Mouse (Mus musculus) G1E-ER4 (cell line): Measurements from ENCODE around the gene Necap2. TPM values are rescaled to one million over a fixed set of nuclear protein-coding genes. Genes with fewer than 3 reads are reported as not detected.

Experiments used
- GATA1 ChIP-seq: IDR thresholded peaks from one replicate; pipeline ENCODE4 v1.8.0; 2012; ENCODE audit warnings: low read length, inconsistent platforms
- polyA plus RNA-seq: library from polyadenylated mRNA; stranded (reverse); fragments of >175 nt; gene quantifications from 2 replicates; pipeline ENCODE4 v1.2.3, GENCODE M21; 2012

Necap2 gene
- polyA plus RNA-seq, 1 experiment = 130 TPM

GRCm38 (mm10) chr4:141058835-141059234 is 19.3 kb downstream of the Necap2 start:
- TF ChIP-seq GATA1 = no peak

GRCm38 (mm10) chr4:141056970-141057369 is 21.2 kb downstream of the Necap2 start:
- TF ChIP-seq GATA1 = no peak

- TF ChIP-seq GATA1 = no peak
Observed at GRCm38 (mm10) chr4:141053568-141054161, 24.5 kb downstream of the Necap2 start.

GRCm38 (mm10) chr4:141053138-141053537 is 25.0 kb downstream of the Necap2 start:
- TF ChIP-seq GATA1 = no peak

GRCm38 (mm10) chr4:141052442-141052841 is 25.7 kb downstream of the Necap2 start:
- no peak for TF ChIP-seq GATA1

GRCm38 (mm10) chr4:141049476-141049835 is 28.7 kb downstream of the Necap2 start:
- no peak for TF ChIP-seq GATA1

GRCm38 (mm10) chr4:141048810-141049475 is 29.2 kb downstream of the Necap2 start:
- TF ChIP-seq GATA1 = no peak

GRCm38 (mm10) chr4:141044816-141045215 is 33.3 kb downstream of the Necap2 start:
- no peak for TF ChIP-seq GATA1

- no peak for TF ChIP-seq GATA1
Observed at GRCm38 (mm10) chr4:141041117-141041516, 37.0 kb downstream of the Necap2 start.

GRCm38 (mm10) chr4:141033606-141034549 is 44.3 kb downstream of the Necap2 start:
- no peak for TF ChIP-seq GATA1

GRCm38 (mm10) chr4:141031733-141032132 is 46.4 kb downstream of the Necap2 start:
- no peak for TF ChIP-seq GATA1

GRCm38 (mm10) chr4:141030541-141031206 is 47.5 kb downstream of the Necap2 start:
- no peak for TF ChIP-seq GATA1

GRCm38 (mm10) chr4:141024992-141025391 is 53.2 kb downstream of the Necap2 start:
- TF ChIP-seq GATA1 = no peak

- no peak for TF ChIP-seq GATA1
Observed at GRCm38 (mm10) chr4:141024052-141024451, 54.1 kb downstream of the Necap2 start.

- no peak for TF ChIP-seq GATA1
Observed at GRCm38 (mm10) chr4:141021614-141021929, 56.6 kb downstream of the Necap2 start.
